Mouse (Mus musculus) brain, embryonic 14.5 days (tissue): ENCODE results near the gene Bach2.

ENCODE experiments used
- CTCF ChIP-seq: fragments of 200-500 bp; IDR thresholded peaks from 2 replicates; pipeline ENCODE4 v1.5.1; 2012; ENCODE audit warnings: inconsistent platforms, mild to moderate bottlenecking, moderate library complexity, borderline replicate concordance; ENCODE audit not compliant: insufficient read depth, insufficient read length; ENCODE audit errors: extremely low read depth
- POLR2A ChIP-seq: fragments of 200-500 bp; IDR thresholded peaks from 2 replicates; pipeline ENCODE4 v1.6.1; 2012; ENCODE audit warnings: mild to moderate bottlenecking, inconsistent platforms, borderline replicate concordance; ENCODE audit not compliant: poor library complexity, insufficient read depth, insufficient read length, severe bottlenecking; ENCODE audit errors: extremely low read depth

GRCm38 (mm10) chr4:32573586-32573985 lies 335.0 kb downstream of the Bach2 start:
- TF ChIP-seq CTCF (no peak), POLR2A (no peak)
